Mouse (Mus musculus): ENCODE data around the gene Olfr1313. TPM values are rescaled to one million over a fixed set of nuclear protein-coding genes. Genes with fewer than 3 reads are reported as not detected.

The Olfr1313 gene
- polyA plus RNA-seq (2017; shearing (Covaris generic)) = not detected

GRCm38 (mm10) chr2:112077743-112078142, at the start of gene Olfr1313:
Gene Olfr1313 (minus strand): TSS chr2:112077843.

GRCm38 (mm10) chr2:112115340-112115739, 37.7 kb upstream of the Olfr1313 start, which contains the start of gene Olfr1315-ps1:
Gene Olfr1315-ps1 (minus strand): TSS chr2:112115440.

GRCm38 (mm10) chr2:112096681-112097080, 19.0 kb upstream of the Olfr1313 start, which contains the start of gene Olfr1314:
Gene Olfr1314 (minus strand): TSS chr2:112096781.

GRCm38 (mm10) chr2:112050138-112050537, 27.5 kb downstream of the Olfr1313 start, which contains the start of gene Olfr1312:
Gene Olfr1312 (minus strand): TSS chr2:112050238.

GRCm38 (mm10) chr2:112024312-112024711, 53.3 kb downstream of the Olfr1313 start, which contains the start of gene Olfr1311:
Gene Olfr1311 (minus strand): TSS chr2:112024412.

Other genes with a start within 250 kb of the Olfr1313 start
- not detected for gene Olfr1305, start 200.7 kb downstream of the Olfr1313 start, polyA plus RNA-seq (2017; shearing (Covaris generic))
- not detected for gene Olfr1306, start 161.6 kb downstream of the Olfr1313 start, polyA plus RNA-seq (2017; shearing (Covaris generic))
- gene Olfr1307, start 128.4 kb downstream of the Olfr1313 start, polyA plus RNA-seq (2017; shearing (Covaris generic)) = 0.09 TPM
- gene Olfr1308, start 112.9 kb downstream of the Olfr1313 start, polyA plus RNA-seq (2017; shearing (Covaris generic)) = not detected
- gene Olfr1309, start 87.6 kb downstream of the Olfr1313 start, polyA plus RNA-seq (2017; shearing (Covaris generic)) = not detected
- not detected for gene Olfr1310, start 65.1 kb downstream of the Olfr1313 start, polyA plus RNA-seq (2017; shearing (Covaris generic))
- not detected for gene Olfr1311, start 53.4 kb downstream of the Olfr1313 start, polyA plus RNA-seq (2017; shearing (Covaris generic))
- gene Olfr1312, start 27.6 kb downstream of the Olfr1313 start, polyA plus RNA-seq (2017; shearing (Covaris generic)) = 0.23 TPM
- not detected for gene Olfr1314, start 18.9 kb upstream of the Olfr1313 start, polyA plus RNA-seq (2017; shearing (Covaris generic))
- gene Olfr1315-ps1, start 37.6 kb upstream of the Olfr1313 start, polyA plus RNA-seq (2017; shearing (Covaris generic)) = not detected
- gene Olfr1316, start 57.1 kb upstream of the Olfr1313 start, polyA plus RNA-seq (2017; shearing (Covaris generic)) = not detected
- not detected for gene Olfr1317, start 62.5 kb upstream of the Olfr1313 start, polyA plus RNA-seq (2017; shearing (Covaris generic))
- not detected for gene Olfr1318, start 76.4 kb upstream of the Olfr1313 start, polyA plus RNA-seq (2017; shearing (Covaris generic))
- 112 TPM for gene Lpcat4, start 161.6 kb upstream of the Olfr1313 start, polyA plus RNA-seq (2017; shearing (Covaris generic))
- gene Nutm1, start 181.4 kb upstream of the Olfr1313 start, polyA plus RNA-seq (2017; shearing (Covaris generic)) = 0.50 TPM
- gene Nop10, start 184.1 kb upstream of the Olfr1313 start, polyA plus RNA-seq (2017; shearing (Covaris generic)) = 129 TPM
- 37.6 TPM for gene Slc12a6, start 188.0 kb upstream of the Olfr1313 start, polyA plus RNA-seq (2017; shearing (Covaris generic))
- not detected for gene Gm21985, start 188.5 kb upstream of the Olfr1313 start, polyA plus RNA-seq (2017; shearing (Covaris generic))

Data from effector memory CD4-positive, alpha-beta T cell, adult 7 months (primary cell).